28 mouse cellular contexts compared by ENCODE assay signal in the genomic region with DNA sequence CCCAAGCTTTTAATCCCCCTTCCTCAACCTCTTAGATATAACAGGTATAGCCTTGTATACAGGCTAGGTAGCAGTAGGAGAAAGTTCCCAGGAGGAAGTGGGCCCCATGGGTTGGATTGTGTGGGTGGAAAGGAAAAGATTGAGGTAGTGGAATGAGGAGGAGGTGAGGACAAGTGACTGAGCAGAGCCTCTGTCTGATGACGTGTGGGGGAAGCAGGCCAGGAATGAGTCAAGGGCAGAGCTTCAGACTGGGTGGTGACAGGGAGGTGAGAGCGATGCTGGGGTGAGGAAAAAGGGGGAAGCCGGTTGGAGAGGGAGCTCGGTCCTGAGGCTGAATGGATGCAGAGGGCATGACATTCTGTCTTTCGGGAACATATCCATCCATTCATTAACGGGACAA. TPM values are rescaled to one million over a fixed set of nuclear protein-coding genes. Genes with fewer than 3 reads are reported as not detected.
DNase-seq lines count a peak whose midpoint lies in the region; ATAC-seq lines count a peak whose summit lies in the region.
"Had no signal": no experiment of that assay in that cellular context is flagged by ENCODE, and none has a peak within 500 bp of the region (broad histone marks: within the 10 kb centered on the region; RNA-seq: fewer than 3 reads in every experiment).

No protein-coding gene starts in this region.

- peak; percentile 16 for DNase-seq in CD4-positive, CD25-positive, alpha-beta regulatory T cell, adult 2 months (ENCODE audit: low read depth, low spot score)
- peak; percentile 57 to 67 for DNase-seq in right cerebral cortex, adult 2 months (ENCODE audit: low spot score in 2 of 2)
- DNase-seq in right cerebral cortex, postnatal 14 days = no peak
- DNase-seq in gastrocnemius, adult 8-10 months (ENCODE audit: low spot score in 2 of 2) = no peak
- DNase-seq in urinary bladder, postnatal 36 days (ENCODE audit: low spot score in 2 of 2) = no peak
- DNase-seq: cerebellum, adult 11-12 months; cerebellum, postnatal 10 days; forebrain, postnatal 0 days; gastrocnemius, postnatal 10 days; heart, postnatal 4 days; kidney, adult 8-10 months; kidney, postnatal 10 days; liver, postnatal 0 days; thymus, adult 2 months had no signal

- ATAC-seq in CD4-positive, CD25-positive, alpha-beta regulatory T cell, adult 4 months = no peak
- ATAC-seq in heart, embryonic 13.5 days (ENCODE audit: extremely low read depth, insufficient number of reproducible peaks, low FRiP score, low TSS enrichment) = peak; percentile 41; the same call in 1 of the 2 replicates
- ATAC-seq in heart, embryonic 11.5 days (replicated peaks; ENCODE audit: insufficient number of reproducible peaks, low FRiP score, low TSS enrichment) = no peak; the same call in 1 of the 2 replicates
- ATAC-seq: forebrain, postnatal 0 days; intestine, embryonic 15.5 days; liver, postnatal 0 days; lung, postnatal 0 days; midbrain, embryonic 15.5 days had no signal

- H3K27ac ChIP-seq in heart, embryonic 13.5 days (replicated peaks) = no peak overlapping the region
- no peak overlapping the region for H3K27ac ChIP-seq in heart, embryonic 11.5 days (ENCODE audit: low read depth, low read length)
- H3K27ac ChIP-seq: embryonic facial prominence, embryonic 10.5 days; forebrain, embryonic 10.5 days; hindbrain, embryonic 15.5 days; intestine, embryonic 15.5 days; limb, embryonic 12.5 days; macrophage; midbrain, embryonic 15.5 days; neural tube, embryonic 12.5 days had no signal

- peaks cover 28% of the 10 kb centered on the region for H3K4me1 ChIP-seq in heart, embryonic 13.5 days
- peaks cover 28% of the 10 kb centered on the region for H3K4me1 ChIP-seq in heart, embryonic 11.5 days (ENCODE audit: control insufficient read depth, insufficient read depth, low read length)
- H3K4me1 ChIP-seq: midbrain, embryonic 15.5 days; neural tube, embryonic 12.5 days had no signal

- no peaks in the 10 kb centered on the region for H3K9me3 ChIP-seq in heart, embryonic 13.5 days
- H3K9me3 ChIP-seq in heart, embryonic 11.5 days (replicated peaks; ENCODE audit: control insufficient read depth, low read length) = no peaks in the 10 kb centered on the region
- H3K9me3 ChIP-seq: embryonic facial prominence, embryonic 10.5 days; forebrain, embryonic 10.5 days; hindbrain, embryonic 15.5 days; intestine, embryonic 15.5 days; limb, embryonic 12.5 days; midbrain, embryonic 15.5 days; neural tube, embryonic 12.5 days had no signal

- no peak overlapping the region for H3K4me3 ChIP-seq in heart, embryonic 13.5 days
- H3K4me3 ChIP-seq in heart, embryonic 11.5 days (ENCODE audit: low read depth, low read length) = no peak overlapping the region
- H3K4me3 ChIP-seq: embryonic facial prominence, embryonic 10.5 days; forebrain, embryonic 10.5 days; hindbrain, embryonic 15.5 days; intestine, embryonic 15.5 days; limb, embryonic 12.5 days; midbrain, embryonic 15.5 days; neural tube, embryonic 12.5 days had no signal

- H3K9ac ChIP-seq in heart, embryonic 13.5 days = no peak overlapping the region
- no peak overlapping the region for H3K9ac ChIP-seq in heart, embryonic 11.5 days (ENCODE audit: low read depth, low read length)
- H3K9ac ChIP-seq: forebrain, postnatal 0 days; hindbrain, embryonic 15.5 days; intestine, embryonic 15.5 days; limb, embryonic 12.5 days; liver, postnatal 0 days; midbrain, embryonic 15.5 days; neural tube, embryonic 12.5 days had no signal

- 21% methylated on average over 6 of the region's 6 CpGs for WGBS in heart, embryonic 13.5 days
- 23% methylated on average over 6 of the region's 6 CpGs for WGBS in heart, embryonic 11.5 days (ENCODE audit: insufficient replicate concordance)

- no peaks in the 10 kb centered on the region for H3K36me3 ChIP-seq in heart, embryonic 13.5 days
- no peaks in the 10 kb centered on the region for H3K36me3 ChIP-seq in heart, embryonic 11.5 days (ENCODE audit: control insufficient read depth, insufficient read depth, low read length)
- H3K36me3 ChIP-seq: embryonic facial prominence, embryonic 10.5 days; forebrain, embryonic 10.5 days; hindbrain, embryonic 15.5 days; intestine, embryonic 15.5 days; limb, embryonic 12.5 days; midbrain, embryonic 15.5 days; neural tube, embryonic 12.5 days had no signal

- H3K4me2 ChIP-seq in heart, embryonic 13.5 days = no peak overlapping the region
- no peak overlapping the region for H3K4me2 ChIP-seq in heart, embryonic 11.5 days
- H3K4me2 ChIP-seq: hindbrain, embryonic 15.5 days; intestine, embryonic 15.5 days; limb, embryonic 12.5 days; liver, embryonic 11.5 days; midbrain, embryonic 15.5 days; neural tube, embryonic 12.5 days had no signal

- H3K27me3 ChIP-seq in heart, embryonic 13.5 days (replicated peaks) = peaks cover 39% of the 10 kb centered on the region
- H3K27me3 ChIP-seq in heart, embryonic 11.5 days (ENCODE audit: control insufficient read depth, insufficient read depth, low read length) = peaks cover 3% of the 10 kb centered on the region; the same call in 1 of the 2 replicates
- H3K27me3 ChIP-seq: hindbrain, embryonic 15.5 days; intestine, embryonic 15.5 days; limb, embryonic 12.5 days; midbrain, embryonic 15.5 days; neural tube, embryonic 12.5 days had no signal

RNA-seq across cellular contexts. Expression of a gene that starts 6.7 kb away (rescaled TPM):
- polyA plus RNA-seq in CD4-positive, CD25-positive, alpha-beta regulatory T cell, adult 4 months (2017; shearing (Covaris generic)) = not detected
- 0.43 and 0.63 TPM in 2 replicates for polyA plus RNA-seq in heart, embryonic 13.5 days (2015; fragmentation: Nextera tagmentation; extraction: Ambion mirVana)
- 0.69 TPM in 1 of 2 replicates, not detected in the other for polyA plus RNA-seq in heart, embryonic 11.5 days (2014; fragmentation: Nextera tagmentation; extraction: Ambion mirVana)
- total RNA-seq in gastrocnemius, adult 8-10 months (2022) = under 1 TPM in 1 of 4 experiments, not detected in 3; 0.70 TPM
- total RNA-seq: forebrain, postnatal 0 days; gastrocnemius, postnatal 10 days; granulocyte monocyte progenitor cell, adult 5-6 weeks had no signal
- polyA plus RNA-seq: embryonic facial prominence, embryonic 10.5 days; forebrain, embryonic 10.5 days; intestine, embryonic 15.5 days; limb, embryonic 12.5 days; liver, postnatal 0 days; macrophage; neural tube, embryonic 12.5 days had no signal

RNA-seq across cellular contexts. Expression of a gene that starts 31.7 kb away (rescaled TPM):
- not detected for polyA plus RNA-seq in CD4-positive, CD25-positive, alpha-beta regulatory T cell, adult 4 months (2017; shearing (Covaris generic))
- polyA plus RNA-seq in heart, embryonic 13.5 days (2015; fragmentation: Nextera tagmentation; extraction: Ambion mirVana) = 11.2 and 12.9 TPM in 2 replicates
- 8.8 and 11.2 TPM in 2 replicates for polyA plus RNA-seq in heart, embryonic 11.5 days (2014; fragmentation: Nextera tagmentation; extraction: Ambion mirVana)
- total RNA-seq in gastrocnemius, adult 8-10 months (2022) = 1 to 10 TPM in 3 of 4 experiments, under 1 TPM in 1; 0.89 to 1.4 (median 1.2) TPM

RNA-seq across cellular contexts. Expression of a gene that starts 34.6 kb away (rescaled TPM):
- 10 to 100 TPM; 45.6 to 67.5 TPM for polyA plus RNA-seq in CD4-positive, CD25-positive, alpha-beta regulatory T cell, adult 4 months (2017; shearing (Covaris generic))
- 133 and 142 TPM in 2 replicates for polyA plus RNA-seq in heart, embryonic 13.5 days (2015; fragmentation: Nextera tagmentation; extraction: Ambion mirVana)
- 125 and 126 TPM in 2 replicates for polyA plus RNA-seq in heart, embryonic 11.5 days (2014; fragmentation: Nextera tagmentation; extraction: Ambion mirVana)
- 100 to 1,000 TPM; 372 to 412 (median 383) TPM for total RNA-seq in gastrocnemius, adult 8-10 months (2022)

RNA-seq across cellular contexts. Expression of a gene that starts 34.6 kb away (rescaled TPM):
- polyA plus RNA-seq in CD4-positive, CD25-positive, alpha-beta regulatory T cell, adult 4 months (2017; shearing (Covaris generic)) = 100 to 1,000 TPM in 1 of 2 experiments, 10 to 100 TPM in 1; 79.2 to 108 TPM
- 90.9 and 98.2 TPM in 2 replicates for polyA plus RNA-seq in heart, embryonic 13.5 days (2015; fragmentation: Nextera tagmentation; extraction: Ambion mirVana)
- 97.0 and 97.5 TPM in 2 replicates for polyA plus RNA-seq in heart, embryonic 11.5 days (2014; fragmentation: Nextera tagmentation; extraction: Ambion mirVana)
- 10 to 100 TPM; 25.4 to 55.4 (median 29.0) TPM for total RNA-seq in gastrocnemius, adult 8-10 months (2022)

RNA-seq across cellular contexts. Expression of a gene that starts 53.7 kb away (rescaled TPM):
- 100 to 1,000 TPM in 1 of 2 experiments, 10 to 100 TPM in 1; 87.2 to 106 TPM for polyA plus RNA-seq in CD4-positive, CD25-positive, alpha-beta regulatory T cell, adult 4 months (2017; shearing (Covaris generic))
- polyA plus RNA-seq in heart, embryonic 13.5 days (2015; fragmentation: Nextera tagmentation; extraction: Ambion mirVana) = 107 and 129 TPM in 2 replicates
- polyA plus RNA-seq in heart, embryonic 11.5 days (2014; fragmentation: Nextera tagmentation; extraction: Ambion mirVana) = 141 and 143 TPM in 2 replicates
- total RNA-seq in gastrocnemius, adult 8-10 months (2022) = 10 to 100 TPM; 52.3 to 61.1 (median 56.1) TPM

Comparison
In these comparisons a context has a peak if more than half of its experiments do, and no peak if none do; other contexts are left out.
1. DNase-seq: peak in CD4-positive, CD25-positive, alpha-beta regulatory T cell, adult 2 months (single experiment) and right cerebral cortex, adult 2 months (2 of 2); none in right cerebral cortex, postnatal 14 days (single experiment), gastrocnemius, adult 8-10 months (0 of 2) and urinary bladder, postnatal 36 days (0 of 2).